Mouse (Mus musculus) testis, adult 2 months (tissue): Measurements from ENCODE around the gene Srcap.

Experiments used
- CTCF ChIP-seq: fragments of 200-500 bp; IDR thresholded peaks from 2 replicates; pipeline ENCODE4 v1.5.1; 2012; ENCODE audit warnings: low read depth, mild to moderate bottlenecking, inconsistent platforms, low read length, moderate library complexity; ENCODE audit not compliant: control insufficient read depth, insufficient read depth, insufficient replicate concordance
- POLR2A ChIP-seq: fragments of 200-500 bp; IDR thresholded peaks from 2 replicates; pipeline ENCODE4 v1.6.1; 2012; ENCODE audit warnings: low read depth, mild to moderate bottlenecking, inconsistent platforms, low read length, moderate library complexity; ENCODE audit not compliant: control insufficient read depth

GRCm38 (mm10) chr7:127604256-127604655 is 92.5 kb downstream of the Srcap start:
- no peak for TF ChIP-seq CTCF
- TF ChIP-seq POLR2A: peak; percentile 44; the same call in 1 of the 2 replicates
